Mouse (Mus musculus) ovary, adult 2 months (tissue): Measurements from ENCODE around the gene Ganc. TPM values are rescaled to one million over a fixed set of nuclear protein-coding genes. Genes with fewer than 3 reads are reported as not detected.

Experiments used
- polyA plus RNA-seq: library from polyadenylated mRNA; depleted of rRNA; stranded (reverse); fragments of >200 nt; gene quantifications from 2 replicates; pipeline ENCODE4 v1.2.3, GENCODE M21; 2012; rRNA removed

The Ganc gene
- 13.1 and 21.0 TPM in 2 replicates for polyA plus RNA-seq

GRCm38 (mm10) chr2:120403653-120403985, at the start of gene Ganc:
Gene Ganc, plus strand, starts transcription at chr2:120403896.

GRCm38 (mm10) chr2:120403986-120404822, 508 bp downstream of the Ganc start, which contains the start of gene Tmem87a:
Gene Tmem87a, minus strand, starts transcription at chr2:120404113.

GRCm38 (mm10) chr2:120455719-120456118, 52.0 kb downstream of the Ganc start, which contains the start of gene Capn3:
Gene Capn3, plus strand, starts transcription at chr2:120456019.

Other genes starting within 250 kb of the Ganc start
- gene Ehd4, start 249.3 kb upstream of the Ganc start, polyA plus RNA-seq, result 47.5 and 51.9 TPM in 2 replicates
- gene Pla2g4e, start 158.6 kb upstream of the Ganc start, polyA plus RNA-seq, result 0.36 and 0.40 TPM in 2 replicates
- gene Pla2g4d, start 114.7 kb upstream of the Ganc start, polyA plus RNA-seq, result 0.11 and 0.12 TPM in 2 replicates
- 0.79 TPM in 2 replicates for gene Pla2g4f, start 89.7 kb upstream of the Ganc start, polyA plus RNA-seq
- gene Vps39, start 50.8 kb upstream of the Ganc start, polyA plus RNA-seq, result 24.3 and 34.8 TPM in 2 replicates
- gene Tmem87a, start 217 bp downstream of the Ganc start, polyA plus RNA-seq, result 6.2 and 6.8 TPM in 2 replicates
- gene Capn3, start 52.1 kb downstream of the Ganc start, polyA plus RNA-seq, result 0.54 and 1.1 TPM in 2 replicates
- 67.2 and 77.0 TPM in 2 replicates for gene Zfp106, start 159.9 kb downstream of the Ganc start, polyA plus RNA-seq
- 3.7 and 4.5 TPM in 2 replicates for gene Snap23, start 163.8 kb downstream of the Ganc start, polyA plus RNA-seq
- gene Haus2, start 205.5 kb downstream of the Ganc start, polyA plus RNA-seq, result 1.2 and 2.0 TPM in 2 replicates
- 5.5 and 11.4 TPM in 2 replicates for gene Lrrc57, start 205.6 kb downstream of the Ganc start, polyA plus RNA-seq
- 11.9 and 14.4 TPM in 2 replicates for gene Stard9, start 225.2 kb downstream of the Ganc start, polyA plus RNA-seq